Mouse (Mus musculus) lung, embryonic 14.5 days (tissue): Measurements from ENCODE around the gene Fancm. TPM values are rescaled to one million over a fixed set of nuclear protein-coding genes. Genes with fewer than 3 reads are reported as not detected.

Experiments used
- ATAC-seq: fragments of 200-750 bp; cut with Nextera tagmentation; 2 replicates; pipeline ENCODE4 v1.8.0; 2017; ENCODE audit warnings: mild to moderate bottlenecking, moderate TSS enrichment, moderate library complexity; ENCODE audit not compliant: insufficient read depth
- DNase-seq: peaks from one replicate; pipeline ENCODE4 v3.0.0-alpha.2; 2015
- H3K27ac ChIP-seq: fragments of 300-500 bp; sonication (generic); 2 replicates; pipeline ENCODE4 v1.5.1; 2014; ENCODE audit warnings: low read depth, mild to moderate bottlenecking, moderate library complexity
- H3K27me3 ChIP-seq: fragments of 300-500 bp; sonication (generic); 2 replicates; pipeline ENCODE4 v1.6.1; 2014; ENCODE audit warnings: low read length, control low read depth; ENCODE audit not compliant: insufficient read depth
- H3K36me3 ChIP-seq: fragments of 300-500 bp; sonication (generic); 2 replicates; pipeline ENCODE4 v1.6.1; 2014; ENCODE audit warnings: control low read depth; ENCODE audit not compliant: insufficient read depth
- H3K4me1 ChIP-seq: fragments of 300-500 bp; sonication (generic); 2 replicates; pipeline ENCODE4 v1.6.1; 2014; ENCODE audit warnings: antibody characterized with exemption, control low read depth; ENCODE audit not compliant: insufficient read depth
- H3K4me2 ChIP-seq: fragments of 300-500 bp; sonication (generic); 2 replicates; pipeline ENCODE4 v1.6.1; 2014; ENCODE audit warnings: mild to moderate bottlenecking
- H3K4me3 ChIP-seq: fragments of 300-500 bp; sonication (generic); 2 replicates; pipeline ENCODE4 v1.5.1; 2014; ENCODE audit warnings: low read depth, low read length
- H3K9ac ChIP-seq: fragments of 300-500 bp; sonication (generic); 2 replicates; pipeline ENCODE4 v1.6.1; 2014
- H3K9me3 ChIP-seq: fragments of 300-500 bp; sonication (generic); 2 replicates; pipeline ENCODE4 v1.6.1; 2016; ENCODE audit warnings: low read depth, low read length, control low read depth
- CTCF ChIP-seq: IDR thresholded peaks from 2 replicates; pipeline ENCODE4 v1.5.1; 2016; ENCODE audit warnings: antibody characterized with exemption, low read depth
- WGBS: fragments of 180-500 bp; shearing (Covaris S2); extraction: QIAGEN DNeasy Blood & Tissue Kit; methylation state at CpG from one replicate; pipeline ENCODE4 v1.1.7; 2014; 5-methylcytosine and 5-hydroxymethylcytosine counted together
- polyA plus RNA-seq: library from polyadenylated mRNA; unstranded; fragments of >200 nt; fragmentation: Nextera tagmentation; extraction: Ambion mirVana; gene quantifications from 2 replicates; pipeline ENCODE4 v1.2.1, GENCODE M21; 2014

Fancm gene
- polyA plus RNA-seq, 1 experiment from 2014 or later = 17.6 TPM

- Histone ChIP-seq H3K9me3 (no peaks in the 10 kb centered on the region), H3K9ac (no peak overlapping the region), H3K36me3 (peaks cover 69% of the 10 kb centered on the region), H3K27ac (no peak overlapping the region), H3K4me1 (no peaks in the 10 kb centered on the region), H3K27me3 (no peaks in the 10 kb centered on the region), H3K4me3 (no peak overlapping the region), H3K4me2 (no peak overlapping the region)
- no peak for TF ChIP-seq CTCF
- no peak for DNase-seq
- ATAC-seq = no peak
Observed at GRCm38 (mm10) chr12:65061082-65061481, 14.3 kb upstream of the Fancm start.

GRCm38 (mm10) chr12:65065241-65065640 is 10.2 kb upstream of the Fancm start:
- no peaks in the 10 kb centered on the region for H3K27me3 ChIP-seq
- H3K9me3 ChIP-seq = no peaks in the 10 kb centered on the region
- TF ChIP-seq CTCF = no peak
- no peaks in the 10 kb centered on the region for H3K4me1 ChIP-seq
- no peak overlapping the region for H3K4me2 ChIP-seq
- H3K27ac ChIP-seq = no peak overlapping the region
- peaks cover 69% of the 10 kb centered on the region for H3K36me3 ChIP-seq
- no peak for ATAC-seq
- no peak for DNase-seq
- H3K9ac ChIP-seq = no peak overlapping the region
- 64% methylated on average over 2 of the region's 2 CpGs for WGBS
- no peak overlapping the region for H3K4me3 ChIP-seq

- no peak overlapping the region for H3K4me3 ChIP-seq
- ATAC-seq (no peak), DNase-seq (no peak)
- H3K4me2 ChIP-seq = no peak overlapping the region
- peaks cover 63% of the 10 kb centered on the region for H3K36me3 ChIP-seq
- no peak for TF ChIP-seq CTCF
- H3K27me3 ChIP-seq = no peaks in the 10 kb centered on the region
- no peak overlapping the region for H3K27ac ChIP-seq
- WGBS = 61% methylated on average over 3 of the region's 3 CpGs
- H3K9me3 ChIP-seq = no peaks in the 10 kb centered on the region
- no peaks in the 10 kb centered on the region for H3K4me1 ChIP-seq
- H3K9ac ChIP-seq = no peak overlapping the region
Observed at GRCm38 (mm10) chr12:65066234-65066633, 9.2 kb upstream of the Fancm start.

- DNase-seq = no peak
- no peak overlapping the region for H3K9ac ChIP-seq
- H3K27ac ChIP-seq = no peak overlapping the region
Observed at GRCm38 (mm10) chr12:65068409-65068808, 7.0 kb upstream of the Fancm start.

GRCm38 (mm10) chr12:65072911-65073610 is 2.3 kb upstream of the Fancm start:
- peaks cover 14% of the 10 kb centered on the region; the same call in 1 of the 2 replicates for H3K4me1 ChIP-seq
- ATAC-seq = peak; percentile 74
- H3K4me3 ChIP-seq = peak overlapping the region; percentile 83
- H3K9ac ChIP-seq = peak overlapping the region; percentile 88
- H3K27ac ChIP-seq = peak overlapping the region; percentile 95
- TF ChIP-seq CTCF = no peak
- WGBS = 2% methylated on average over 21 of the region's 21 CpGs
- H3K36me3 ChIP-seq = peaks cover 25% of the 10 kb centered on the region
- H3K9me3 ChIP-seq = no peaks in the 10 kb centered on the region
- DNase-seq = no peak
- H3K27me3 ChIP-seq = no peaks in the 10 kb centered on the region
- H3K4me2 ChIP-seq = peak overlapping the region; percentile 82

More at GRCm38 (mm10) chr12:65068409-65068808, 7.0 kb upstream of the Fancm start:
- TF ChIP-seq CTCF = no peak
- 59% methylated on average over 4 of the region's 4 CpGs for WGBS
- Histone ChIP-seq H3K36me3 (peaks cover 56% of the 10 kb centered on the region), H3K27me3 (no peaks in the 10 kb centered on the region), H3K4me2 (no peak overlapping the region), H3K4me3 (no peak overlapping the region), H3K9me3 (no peaks in the 10 kb centered on the region), H3K4me1 (no peaks in the 10 kb centered on the region)
- no peak for ATAC-seq

- Histone ChIP-seq H3K4me1 (peaks cover 14% of the 10 kb centered on the region; the same call in 1 of the 2 replicates), H3K27ac (peak within 1 kb of the TSS; percentile 95), H3K4me2 (peak within 1 kb of the TSS; percentile 82), H3K36me3 (peaks cover 18% of the 10 kb centered on the region), H3K27me3 (no peaks in the 10 kb centered on the region), H3K4me3 (peak within 1 kb of the TSS; percentile 83), H3K9me3 (no peaks in the 10 kb centered on the region), H3K9ac (peak within 1 kb of the TSS; percentile 88)
- under 1% methylated on average over 49 of the region's 49 CpGs for WGBS
- peak; percentile 99 for ATAC-seq
- no peak for TF ChIP-seq CTCF
- DNase-seq = peak; percentile 99
Observed at GRCm38 (mm10) chr12:65073611-65074178, 1.7 kb upstream of the Fancm start, which contains the start of gene Fkbp3. TSS of gene Fkbp3 (minus strand) at chr12:65074007.

- H3K9ac ChIP-seq = peak overlapping the region; percentile 88
- no peak for TF ChIP-seq CTCF
- WGBS = 32% methylated on average over 7 of the region's 7 CpGs
- DNase-seq = no peak
- H3K27ac ChIP-seq = peak overlapping the region; percentile 26; the same call in 1 of the 2 replicates
- peak overlapping the region; percentile 82 for H3K4me2 ChIP-seq
- H3K4me1 ChIP-seq = peaks cover 14% of the 10 kb centered on the region; the same call in 1 of the 2 replicates
- H3K27me3 ChIP-seq = no peaks in the 10 kb centered on the region
- peak overlapping the region; percentile 83 for H3K4me3 ChIP-seq
- H3K9me3 ChIP-seq = no peaks in the 10 kb centered on the region
- H3K36me3 ChIP-seq = peaks cover 12% of the 10 kb centered on the region; the same call in 1 of the 2 replicates
- ATAC-seq = no peak
Observed at GRCm38 (mm10) chr12:65074651-65075050, 752 bp upstream of the Fancm start.
